Mouse (Mus musculus) G1E-ER4 (cell line): ENCODE results near the gene Trim50. TPM values are rescaled to one million over a fixed set of nuclear protein-coding genes. Genes with fewer than 3 reads are reported as not detected.

Experiments
- GATA1 ChIP-seq: IDR thresholded peaks from one replicate; pipeline ENCODE4 v1.8.0; 2012; ENCODE audit warnings: low read length, inconsistent platforms
- polyA plus RNA-seq: library from polyadenylated mRNA; stranded (reverse); fragments of >175 nt; gene quantifications from 2 replicates; pipeline ENCODE4 v1.2.3, GENCODE M21; 2012

The Trim50 gene
- polyA plus RNA-seq, 1 experiment: not detected

DNA sequence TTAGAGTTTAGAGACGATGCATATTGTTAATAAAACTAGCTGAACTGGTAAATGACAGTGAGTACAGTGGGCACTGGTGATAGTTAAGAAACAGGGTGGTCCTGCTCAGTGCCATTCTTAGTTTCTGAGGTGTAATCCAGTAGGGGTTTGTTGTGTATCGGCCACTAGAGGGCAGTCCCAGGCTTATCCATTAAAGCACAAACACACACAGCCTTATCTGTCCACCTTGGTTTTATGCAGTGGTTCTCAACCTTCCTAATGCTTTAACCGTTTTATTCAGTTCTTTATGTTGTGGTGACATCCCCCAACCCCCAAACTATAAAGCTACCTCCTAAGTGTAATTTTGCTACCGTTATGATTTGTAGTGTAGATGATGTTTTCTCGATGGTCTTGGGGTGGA is 42.7 kb downstream of the Trim50 start:
- TF ChIP-seq GATA1: no peak

DNA sequence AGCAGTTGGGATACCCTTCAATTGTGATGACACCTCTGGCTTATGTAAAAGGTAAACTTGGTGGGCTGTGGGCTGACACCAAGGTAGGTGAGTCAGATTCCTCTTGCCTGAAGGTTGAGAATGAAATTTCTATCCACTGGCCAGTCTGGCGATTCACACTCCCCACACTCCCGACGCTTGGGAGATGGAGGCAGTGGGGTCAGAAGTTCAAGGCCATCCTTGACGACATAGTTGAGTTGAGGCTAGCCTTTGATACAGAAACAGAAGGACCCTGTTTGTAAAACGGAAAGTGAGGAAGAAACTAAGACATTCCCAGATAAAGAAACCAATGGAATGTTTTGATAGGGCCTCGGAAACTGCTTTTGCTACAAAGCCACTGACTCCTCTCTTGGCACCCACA is 46.3 kb downstream of the Trim50 start:
- no peak for TF ChIP-seq GATA1

DNA sequence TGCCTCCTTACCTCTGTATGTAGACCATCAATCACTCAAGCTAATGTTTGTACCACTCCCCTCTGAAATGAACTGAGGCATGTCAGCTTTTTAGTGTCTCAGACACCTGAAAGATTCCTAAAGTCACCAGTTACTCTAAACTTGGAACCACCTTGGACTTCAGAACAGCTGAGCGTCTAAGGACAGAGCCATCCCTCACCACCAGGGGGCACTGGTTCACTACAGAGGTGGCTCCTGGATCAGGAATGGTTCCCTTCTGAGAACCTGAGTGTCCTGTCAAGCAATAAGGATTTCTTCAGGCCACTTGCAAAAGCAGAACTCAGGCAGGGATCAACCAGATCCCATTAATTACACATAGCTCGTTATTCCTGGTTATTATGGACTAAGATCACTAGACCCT is 47.1 kb downstream of the Trim50 start:
- TF ChIP-seq GATA1: no peak

DNA sequence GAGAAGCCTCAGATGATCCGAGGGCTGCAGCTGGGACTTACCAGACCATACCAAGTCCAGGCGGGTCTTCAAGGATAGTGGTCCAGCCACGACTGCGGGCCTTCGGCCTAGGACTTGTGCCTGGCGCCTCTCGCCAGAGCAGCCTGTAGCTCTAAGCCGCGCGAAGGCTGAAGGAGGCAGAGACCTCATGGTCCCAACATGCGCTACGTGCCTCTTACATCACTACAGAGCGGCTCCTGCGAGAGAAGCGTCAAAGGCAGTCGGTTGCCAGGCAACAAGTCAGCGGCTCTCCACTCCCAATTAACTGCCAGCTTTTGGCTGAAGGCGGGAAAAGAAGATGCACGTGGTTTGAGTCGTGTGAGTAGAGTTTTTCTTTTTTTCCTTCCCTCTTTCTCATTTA is 51.5 kb downstream of the Trim50 start:
- TF ChIP-seq GATA1: no peak

DNA sequence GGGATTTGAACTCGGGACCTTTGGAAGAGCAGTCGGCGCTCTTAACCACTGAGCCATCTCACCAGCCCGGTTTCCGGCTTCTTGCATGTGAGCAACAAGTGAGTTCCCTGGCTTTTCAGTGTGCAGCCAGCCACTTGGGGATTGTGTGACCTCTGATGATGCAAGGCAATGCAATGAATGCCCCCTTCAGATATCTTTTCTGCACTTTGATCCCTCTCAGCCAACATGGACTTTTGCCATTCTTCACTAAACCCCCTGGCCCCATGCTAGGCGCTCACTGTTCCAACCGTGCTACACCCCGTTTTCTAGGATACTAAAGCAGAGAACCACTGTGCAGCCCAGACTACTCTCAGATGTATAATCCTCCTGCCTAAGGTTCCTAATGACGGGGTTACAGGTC is 52.3 kb downstream of the Trim50 start:
- TF ChIP-seq GATA1: no peak

DNA sequence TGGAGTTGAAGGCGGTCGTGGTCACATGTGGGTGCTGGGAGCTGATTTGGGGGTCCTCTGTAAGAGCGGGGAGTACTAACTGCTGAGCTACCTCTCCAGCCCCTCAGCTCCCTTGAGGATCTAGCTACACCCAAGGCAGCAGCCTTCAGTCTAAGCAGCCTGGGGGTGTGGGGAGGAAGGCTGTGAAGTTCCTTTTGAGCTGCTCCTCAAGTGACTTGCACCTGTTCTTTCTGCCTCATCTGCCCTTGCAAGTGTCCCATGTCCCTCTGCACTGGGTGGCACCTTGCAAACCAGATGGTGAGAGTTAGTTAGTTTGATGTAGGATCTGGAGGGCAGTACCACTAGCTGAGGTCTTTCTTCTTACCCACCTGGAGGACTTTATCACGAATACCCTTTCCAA is 55.0 kb downstream of the Trim50 start:
- no peak for TF ChIP-seq GATA1

DNA sequence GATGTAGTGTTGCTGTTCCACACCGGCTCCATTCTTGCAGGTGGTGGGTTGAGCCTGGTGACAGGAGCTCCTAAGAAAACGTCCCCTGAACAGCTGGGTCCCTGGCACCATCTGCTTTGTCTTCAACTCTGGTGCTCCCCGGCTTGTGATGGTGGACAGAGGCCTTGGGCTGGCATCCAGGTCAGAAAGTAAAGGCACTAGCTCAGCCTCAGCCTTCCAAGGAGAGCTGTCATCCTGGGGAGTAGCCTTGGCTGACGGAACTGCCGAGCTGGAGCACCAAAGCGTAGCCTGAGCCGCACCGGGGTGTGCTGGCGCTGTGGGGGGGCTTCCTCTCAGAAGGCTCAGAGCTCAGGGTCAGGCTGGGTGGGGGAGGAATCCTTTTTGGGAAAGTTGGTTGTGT is 57.2 kb downstream of the Trim50 start:
- TF ChIP-seq GATA1: no peak

Other genes with a start within 250 kb of the Trim50 start
- gene Tbl2, start 203.6 kb upstream of the Trim50 start, polyA plus RNA-seq: 19.8 and 25.0 TPM in 2 replicates
- gene Bcl7b, start 185.0 kb upstream of the Trim50 start, polyA plus RNA-seq: 52.9 and 69.4 TPM in 2 replicates
- gene Baz1b, start 166.0 kb upstream of the Trim50 start, polyA plus RNA-seq: 54.9 and 58.9 TPM in 2 replicates
- gene Fzd9, start 102.1 kb upstream of the Trim50 start, polyA plus RNA-seq: 3.9 and 5.0 TPM in 2 replicates
- not detected in 2 replicates for gene Fkbp6, start 3.3 kb upstream of the Trim50 start, polyA plus RNA-seq
- gene Nsun5, start 16.7 kb downstream of the Trim50 start, polyA plus RNA-seq: 26.5 and 29.1 TPM in 2 replicates
- gene Pom121, start 41.3 kb downstream of the Trim50 start, polyA plus RNA-seq: 133 and 170 TPM in 2 replicates
- not detected in 2 replicates for gene Hip1, start 191.8 kb downstream of the Trim50 start, polyA plus RNA-seq
- gene Ccl26, start 210.3 kb downstream of the Trim50 start, polyA plus RNA-seq: not detected in 2 replicates
- gene Ccl24, start 219.8 kb downstream of the Trim50 start, polyA plus RNA-seq: not detected in 2 replicates